ENCODE assay signal across 13 mouse cellular contexts in the genomic region with DNA sequence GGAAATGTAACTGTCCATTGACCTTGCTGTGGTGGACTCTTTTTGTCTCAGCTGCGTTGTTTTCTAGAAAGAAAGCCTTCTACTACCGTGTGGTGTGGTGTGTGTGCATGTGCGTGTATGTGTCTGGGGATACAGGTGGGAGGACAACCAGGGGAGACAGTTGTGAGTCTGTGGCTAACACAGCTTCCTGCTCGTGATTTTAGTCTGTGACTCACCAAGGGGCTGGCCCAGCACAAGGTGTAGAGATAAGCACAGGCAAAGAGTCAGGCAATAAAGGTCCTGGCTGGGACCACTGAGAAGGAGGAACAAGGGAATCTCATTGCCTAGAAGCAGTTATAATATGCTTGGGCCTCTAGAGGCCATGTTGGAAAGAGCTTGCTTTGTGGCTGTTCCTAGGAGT. TPM values are rescaled to one million over a fixed set of nuclear protein-coding genes. Genes with fewer than 3 reads are reported as not detected.
DNase-seq lines count a peak whose midpoint lies in the region; ATAC-seq lines count a peak whose summit lies in the region.
"Had no signal": no experiment of that assay in that cellular context is flagged by ENCODE, and none has a peak within 500 bp of the region (broad histone marks: within the 10 kb centered on the region; RNA-seq: fewer than 3 reads in every experiment).

No protein-coding gene starts in this region.

- DNase-seq in thymus, postnatal 14 days = peak; percentile 39
- DNase-seq in thymus, adult 18-20 months = no peak
- peak; percentile 63 for DNase-seq in naive thymus-derived CD4-positive, alpha-beta T cell, adult 2 months (ENCODE audit: low read depth)
- DNase-seq in kidney, adult 9 months = no peak
- DNase-seq in gastrocnemius, postnatal 10 days = no peak
- no peak for DNase-seq in right cerebral cortex, postnatal 4 days
- DNase-seq: adrenal gland, postnatal 36 days; cerebellum, adult 11-12 months; cerebellum, postnatal 25 days; right cerebral cortex, postnatal 14 days had no signal

- ATAC-seq in common myeloid progenitor, adult 5-6 weeks (replicated peaks; ENCODE audit: low read depth, poor library complexity, severe bottlenecking) = 0 out of 2 replicates have a peak, but pooled peaks have one; percentile 3
- ATAC-seq: hindbrain, embryonic 16.5 days had no signal

RNA-seq across cellular contexts. Expression of a gene that starts 3.3 kb away (rescaled TPM):
- 17.1 and 20.1 TPM in 2 replicates for total RNA-seq in common myeloid progenitor, adult 5-6 weeks (2017)
- total RNA-seq in gastrocnemius, postnatal 10 days (2021) = 1 to 10 TPM; 4.4 to 5.8 TPM
- total RNA-seq: G1E had no signal

RNA-seq across cellular contexts. Expression of a gene that starts 55.2 kb away (rescaled TPM):
- 26.6 and 41.7 TPM in 2 replicates for total RNA-seq in common myeloid progenitor, adult 5-6 weeks (2017)
- 10 to 100 TPM; 26.3 to 27.2 TPM for total RNA-seq in gastrocnemius, postnatal 10 days (2021)

Comparison
In these comparisons a context has a peak if more than half of its experiments do, and no peak if none do; other contexts are left out.
1. DNase-seq: peak in thymus, postnatal 14 days (single experiment) and naive thymus-derived CD4-positive, alpha-beta T cell, adult 2 months (single experiment); none in thymus, adult 18-20 months (0 of 2), kidney, adult 9 months (single experiment), gastrocnemius, postnatal 10 days (single experiment) and right cerebral cortex, postnatal 4 days (single experiment).